Mouse (Mus musculus): ENCODE measurements at regions not wholly inside any gene's neighbourhood (a gene's known extent, or its start where the extent isn't known, plus 50 kb on each side); places are given as distances from the start of the nearest gene placed in this dataset.

- no peak for DNase-seq
Measured at GRCm38 (mm10) chr12:59834809-59835208, 615.3 kb upstream of the Fbxo33 start.

- no peak for DNase-seq
Measured at GRCm38 (mm10) chr12:59822918-59823317, 603.4 kb upstream of the Fbxo33 start.

- no peak for DNase-seq
Measured at GRCm38 (mm10) chr12:59822435-59822834, 602.9 kb upstream of the Fbxo33 start.

- no peak for DNase-seq
Measured at GRCm38 (mm10) chr12:59821698-59822097, 602.2 kb upstream of the Fbxo33 start.

GRCm38 (mm10) chr12:59815965-59816364 lies 596.4 kb upstream of the Fbxo33 start:
- no peak for DNase-seq

GRCm38 (mm10) chr12:59814356-59814755 lies 594.8 kb upstream of the Fbxo33 start:
- no peak for DNase-seq

GRCm38 (mm10) chr12:59809224-59809623 lies 589.7 kb upstream of the Fbxo33 start:
- no peak for DNase-seq

- peak in 1 of 2 experiments; percentile 15 for DNase-seq
Measured at GRCm38 (mm10) chr12:59798051-59798450, 578.5 kb upstream of the Fbxo33 start.

GRCm38 (mm10) chr12:59791473-59791872 lies 571.9 kb upstream of the Fbxo33 start:
- DNase-seq, result peak; percentile 1 to 48

- DNase-seq, result no peak
Measured at GRCm38 (mm10) chr12:59786831-59787230, 567.3 kb upstream of the Fbxo33 start.

GRCm38 (mm10) chr12:59770980-59771379 lies 551.5 kb upstream of the Fbxo33 start:
- DNase-seq, result no peak

- DNase-seq, result no peak
Measured at GRCm38 (mm10) chr12:59762260-59762659, 542.7 kb upstream of the Fbxo33 start.

- DNase-seq, result no peak
Measured at GRCm38 (mm10) chr12:59744768-59745167, 525.2 kb upstream of the Fbxo33 start.

- no peak for DNase-seq
Measured at GRCm38 (mm10) chr12:59743211-59743610, 523.7 kb upstream of the Fbxo33 start.

GRCm38 (mm10) chr12:59724951-59725350 lies 505.4 kb upstream of the Fbxo33 start:
- DNase-seq, result no peak

GRCm38 (mm10) chr12:59722471-59723182 lies 503.1 kb upstream of the Fbxo33 start:
- DNase-seq, result no peak

GRCm38 (mm10) chr12:59713216-59713615 lies 493.7 kb upstream of the Fbxo33 start:
- no peak for DNase-seq

GRCm38 (mm10) chr12:59683235-59683634 lies 463.7 kb upstream of the Fbxo33 start:
- DNase-seq, result no peak

- DNase-seq, result no peak
Measured at GRCm38 (mm10) chr12:59663161-59663560, 443.6 kb upstream of the Fbxo33 start.

GRCm38 (mm10) chr12:59630678-59631077 lies 411.2 kb upstream of the Fbxo33 start:
- DNase-seq, result no peak

- DNase-seq, result no peak
Measured at GRCm38 (mm10) chr12:59623147-59623546, 403.6 kb upstream of the Fbxo33 start.

GRCm38 (mm10) chr12:59621132-59621531 lies 401.6 kb upstream of the Fbxo33 start:
- DNase-seq, result peak in 1 of 2 experiments; percentile 14

- DNase-seq, result no peak
Measured at GRCm38 (mm10) chr12:59620340-59620739, 400.8 kb upstream of the Fbxo33 start.

GRCm38 (mm10) chr12:59616075-59616474 lies 396.6 kb upstream of the Fbxo33 start:
- DNase-seq, result no peak

GRCm38 (mm10) chr12:59599785-59600184 lies 380.3 kb upstream of the Fbxo33 start:
- peak; percentile 17 to 30 for DNase-seq
